Mouse (Mus musculus) heart, adult 9 months (tissue): ENCODE data around the gene Sftpa1.

Experiments
- DNase-seq, 2 experiments: peaks; one replicate each; pipeline ENCODE4 v3.0.0; 2022; ENCODE audit warnings: low spot score in 2 of 2

The Sftpa1 gene

GRCm38 (mm10) chr14:41131540-41131939, at the start of gene Sftpa1:
Gene Sftpa1 (plus strand): TSS chr14:41131782.
- no peak for DNase-seq

GRCm38 (mm10) chr14:41082408-41082807, 49.2 kb upstream of the Sftpa1 start:
- no peak for DNase-seq

DNA sequence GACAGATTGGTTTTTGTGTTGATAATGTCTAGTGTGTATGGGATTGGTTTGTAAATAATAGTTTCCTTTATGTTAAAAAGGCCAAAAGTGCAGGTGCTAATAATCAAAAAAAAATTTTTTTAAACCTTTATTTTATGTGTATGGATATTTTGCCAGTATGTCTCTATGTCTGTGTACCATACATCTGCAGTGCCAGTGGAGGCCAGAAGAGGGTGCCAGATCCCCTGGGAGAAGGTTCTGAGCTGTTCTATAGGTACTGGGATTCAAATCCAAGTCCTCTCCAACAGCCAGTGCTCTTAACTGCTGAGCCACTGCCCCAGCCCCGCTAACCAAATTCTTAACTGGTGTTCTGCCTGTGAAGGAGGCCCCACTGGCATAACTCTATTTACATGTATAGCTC, 44.1 kb upstream of the Sftpa1 start:
- no peak for DNase-seq

GRCm38 (mm10) chr14:41090777-41091176, 40.8 kb upstream of the Sftpa1 start:
- no peak for DNase-seq

DNA sequence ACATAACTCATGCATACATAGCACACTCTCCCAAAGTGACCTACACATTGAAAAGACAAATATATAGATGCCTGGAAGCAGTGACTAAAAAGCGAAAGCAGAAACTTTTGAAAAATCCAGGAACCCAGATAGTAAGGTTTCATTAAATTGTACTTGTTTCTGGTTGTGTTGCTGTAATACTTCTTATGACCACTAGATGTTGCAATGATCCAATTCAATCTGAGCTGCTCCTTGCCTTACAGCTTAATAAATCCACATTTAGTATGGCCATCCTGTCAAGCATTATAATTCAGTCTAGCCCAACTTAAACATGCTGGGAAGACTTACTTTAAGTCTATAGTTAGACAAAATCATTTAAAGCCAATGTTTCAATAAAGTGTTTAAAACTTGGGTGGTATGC, 37.5 kb upstream of the Sftpa1 start:
- DNase-seq = no peak

DNA sequence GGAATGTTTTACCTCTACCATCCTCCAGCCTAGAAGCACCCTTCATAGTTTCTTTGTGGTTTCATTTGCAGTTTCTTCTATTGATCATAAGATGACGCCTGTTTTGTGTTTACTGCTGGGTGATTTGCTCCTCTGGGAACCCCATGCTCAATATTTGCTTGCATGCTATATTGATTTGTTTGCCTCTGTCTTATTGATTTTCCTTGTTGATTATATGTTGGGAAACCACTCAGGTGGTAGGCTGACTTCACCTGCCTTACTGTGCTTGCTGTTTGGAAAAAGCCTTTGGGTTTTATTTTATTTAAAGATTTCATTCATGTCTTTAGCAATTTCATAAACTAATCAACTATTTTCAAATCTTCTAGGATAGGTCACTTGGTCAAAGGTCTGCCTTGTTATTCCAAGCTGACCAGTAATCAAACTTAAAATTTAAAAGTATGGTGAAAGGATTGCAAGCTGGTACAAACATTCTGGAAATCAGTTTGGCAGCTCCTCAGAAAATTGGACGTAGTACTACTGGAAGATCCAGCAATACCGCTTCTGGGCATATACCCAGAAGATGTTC, 35.2 kb upstream of the Sftpa1 start:
- no peak for DNase-seq

- no peak for DNase-seq
These were observed 32.9 kb upstream of the Sftpa1 start for GRCm38 (mm10) chr14:41098726-41099125.

- no peak for DNase-seq
These were observed 30.9 kb upstream of the Sftpa1 start for GRCm38 (mm10) chr14:41100712-41101111.

GRCm38 (mm10) chr14:41101242-41101641, 30.3 kb upstream of the Sftpa1 start:
- DNase-seq = no peak

GRCm38 (mm10) chr14:41102269-41102668, 29.3 kb upstream of the Sftpa1 start:
- DNase-seq = no peak

- DNase-seq = no peak
These were observed 26.6 kb upstream of the Sftpa1 start, which contains the start of gene Mat1a for GRCm38 (mm10) chr14:41104853-41105444. Gene Mat1a (plus strand): TSS chr14:41105035.

GRCm38 (mm10) chr14:41111031-41111668, 20.4 kb upstream of the Sftpa1 start:
- no peak for DNase-seq

- no peak for DNase-seq
These were observed 18.6 kb upstream of the Sftpa1 start for GRCm38 (mm10) chr14:41112944-41113343.

- no peak for DNase-seq
These were observed 15.3 kb upstream of the Sftpa1 start for GRCm38 (mm10) chr14:41116271-41116670.

GRCm38 (mm10) chr14:41124683-41125082, 6.9 kb upstream of the Sftpa1 start:
- no peak for DNase-seq

DNA sequence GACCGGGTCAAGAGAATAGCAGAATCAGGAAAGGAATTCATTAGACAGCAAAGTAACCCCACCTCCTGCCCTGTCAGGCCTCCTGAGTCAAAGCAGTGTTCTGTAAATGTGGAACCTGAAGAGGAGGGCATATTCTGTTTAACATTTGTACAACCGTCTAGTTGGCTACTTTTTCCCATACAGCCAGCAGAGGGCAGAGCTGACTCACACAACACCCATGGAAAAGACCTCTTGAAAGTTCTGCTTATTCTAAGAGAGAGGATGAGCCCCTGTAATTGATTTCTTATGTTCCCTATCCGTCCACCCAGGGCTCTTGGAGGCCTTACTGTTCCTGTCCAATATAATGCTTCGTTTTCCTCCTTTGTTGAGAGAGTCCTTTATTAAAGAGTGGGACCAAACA, 3.6 kb upstream of the Sftpa1 start:
- no peak for DNase-seq

- no peak for DNase-seq
These were observed 5.4 kb downstream of the Sftpa1 start for GRCm38 (mm10) chr14:41137006-41137405.

- no peak for DNase-seq
These were observed 9.1 kb downstream of the Sftpa1 start for GRCm38 (mm10) chr14:41140686-41141085.

- DNase-seq = no peak
These were observed 14.5 kb downstream of the Sftpa1 start for GRCm38 (mm10) chr14:41146035-41146434.

DNA sequence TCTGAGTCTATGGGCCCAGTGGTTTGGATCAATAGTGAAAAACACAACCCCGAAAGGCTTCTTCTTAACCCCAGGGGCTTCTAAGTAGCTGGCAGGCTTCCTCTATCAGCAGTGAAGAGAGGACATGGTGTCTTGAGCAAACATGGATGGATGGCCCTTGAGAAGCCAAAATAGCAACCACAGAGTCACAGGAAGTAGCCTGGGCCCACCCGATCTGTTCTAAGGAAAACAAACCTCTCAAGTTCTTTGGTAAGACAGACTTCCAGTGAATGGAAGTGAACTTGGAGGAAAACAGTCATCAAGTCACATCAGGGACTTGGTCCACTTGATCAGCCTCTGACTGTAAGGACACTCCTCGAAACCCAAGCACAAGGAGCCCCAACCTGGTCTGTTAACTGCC, 15.3 kb downstream of the Sftpa1 start:
- no peak for DNase-seq

DNA sequence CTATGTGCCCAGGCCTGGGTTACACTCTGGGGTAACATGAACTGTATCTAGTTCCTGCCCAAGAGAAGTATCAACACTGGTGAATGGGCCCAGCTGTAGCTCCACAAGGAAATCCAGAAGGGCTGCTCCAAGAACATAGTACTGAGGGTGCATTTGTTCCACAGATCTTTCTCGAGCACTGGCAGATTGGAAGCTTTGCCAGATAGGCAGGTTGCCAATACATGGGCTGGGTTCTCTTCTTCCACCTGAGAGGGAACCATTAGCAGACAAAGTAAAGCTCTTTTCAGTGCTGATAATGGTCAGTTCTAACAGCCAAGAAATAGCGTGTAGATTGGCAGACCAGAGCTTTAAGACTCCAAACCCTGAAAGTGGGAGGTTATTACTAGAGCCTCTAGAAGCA, 15.8 kb downstream of the Sftpa1 start:
- DNase-seq = no peak

DNA sequence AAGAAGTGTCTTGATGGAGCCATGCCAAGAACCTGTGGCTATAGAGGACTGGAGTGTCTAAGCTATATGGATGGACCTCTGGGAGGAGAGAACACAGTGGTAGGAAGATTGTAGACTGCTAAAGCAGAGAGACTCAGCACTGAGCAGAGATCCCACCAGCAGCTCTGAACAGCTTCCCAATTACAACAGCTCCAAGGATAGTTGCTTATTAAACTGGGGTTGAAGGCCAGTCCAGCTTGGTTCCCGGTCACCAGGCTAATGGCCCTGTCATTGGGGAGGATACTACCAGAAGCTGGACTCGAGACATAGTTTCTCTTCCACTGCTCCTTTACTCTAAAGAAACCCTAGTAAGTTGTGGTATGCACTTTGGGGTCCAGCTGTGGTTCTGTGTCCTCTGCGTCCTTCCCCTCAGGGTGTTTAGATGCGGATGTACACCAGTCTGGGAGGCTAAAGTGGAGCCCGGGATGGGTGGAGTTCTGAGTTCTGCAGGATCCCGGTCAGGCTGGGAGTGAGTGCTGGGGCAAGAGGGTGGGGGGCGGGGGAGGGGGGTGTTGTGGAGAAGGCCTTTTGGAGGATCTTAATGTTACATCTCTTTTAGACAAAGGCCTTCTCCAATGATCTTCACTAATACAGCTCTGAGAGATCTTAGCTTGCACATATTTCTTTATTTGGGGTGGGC, 19.8 kb downstream of the Sftpa1 start, which contains the start of gene Mbl1:
Mbl1 (plus strand) TSS at position 239 of the 679 bp plus-strand sequence.
- no peak for DNase-seq

GRCm38 (mm10) chr14:41160076-41160475, 28.5 kb downstream of the Sftpa1 start:
- DNase-seq = no peak
